Comparison of ENCODE assay signal across 21 mouse cellular contexts in genomic region chr8:126576919-126577318, GRCm38 (mm10).
"Had no signal": no experiment of that assay in that cellular context is flagged by ENCODE, and none has a peak within 500 bp of the region (broad histone marks: within the 10 kb centered on the region; RNA-seq: fewer than 3 reads in every experiment).

No protein-coding gene starts in this region.

- ATAC-seq: midbrain, embryonic 13.5 days; midbrain, embryonic 16.5 days had no signal

- H3K9me3 ChIP-seq: lung, embryonic 15.5 days; midbrain, embryonic 10.5 days; midbrain, embryonic 13.5 days; neural tube, embryonic 13.5 days; stomach, embryonic 15.5 days had no signal

- H3K4me3 ChIP-seq: kidney, embryonic 15.5 days; left cerebral cortex, adult 2 months; lung, embryonic 15.5 days; megakaryocyte, embryonic 14.5 days; midbrain, embryonic 10.5 days; midbrain, embryonic 13.5 days; myocyte; neural tube, embryonic 13.5 days; stomach, embryonic 15.5 days had no signal

- H3K4me2 ChIP-seq: kidney, embryonic 15.5 days; lung, embryonic 15.5 days; midbrain, embryonic 13.5 days; neural tube, embryonic 13.5 days; stomach, embryonic 15.5 days had no signal

- H3K36me3 ChIP-seq: kidney, embryonic 15.5 days; stomach, embryonic 15.5 days had no signal

- DNase-seq: kidney, adult 11 months; kidney, adult 8-10 months; kidney, postnatal 10 days; kidney, postnatal 36 days; layer of hippocampus, postnatal 36 days; lung, adult 18-20 months; lung, postnatal 10 days; lung, postnatal 36 days; thymus, adult 18-20 months; thymus, postnatal 14 days had no signal

- H3K27ac ChIP-seq: kidney, embryonic 15.5 days; left cerebral cortex, adult 2 months; liver, embryonic 14.5 days; lung, embryonic 15.5 days; midbrain, embryonic 10.5 days; midbrain, embryonic 13.5 days; neural tube, embryonic 13.5 days; stomach, embryonic 15.5 days had no signal

- H3K27me3 ChIP-seq: kidney, embryonic 15.5 days; lung, embryonic 15.5 days; megakaryocyte, embryonic 14.5 days; midbrain, embryonic 13.5 days; neural tube, embryonic 13.5 days; stomach, embryonic 15.5 days had no signal

- H3K4me1 ChIP-seq: kidney, embryonic 15.5 days; lung, embryonic 15.5 days; midbrain, embryonic 10.5 days; midbrain, embryonic 13.5 days; neural tube, embryonic 13.5 days; stomach, embryonic 15.5 days had no signal

- H3K9ac ChIP-seq: kidney, embryonic 15.5 days; liver, embryonic 14.5 days; lung, embryonic 15.5 days; midbrain, embryonic 13.5 days; neural tube, embryonic 13.5 days; stomach, embryonic 15.5 days had no signal
